Comparison of ENCODE assay signal across 7 mouse cellular contexts in the genomic region with DNA sequence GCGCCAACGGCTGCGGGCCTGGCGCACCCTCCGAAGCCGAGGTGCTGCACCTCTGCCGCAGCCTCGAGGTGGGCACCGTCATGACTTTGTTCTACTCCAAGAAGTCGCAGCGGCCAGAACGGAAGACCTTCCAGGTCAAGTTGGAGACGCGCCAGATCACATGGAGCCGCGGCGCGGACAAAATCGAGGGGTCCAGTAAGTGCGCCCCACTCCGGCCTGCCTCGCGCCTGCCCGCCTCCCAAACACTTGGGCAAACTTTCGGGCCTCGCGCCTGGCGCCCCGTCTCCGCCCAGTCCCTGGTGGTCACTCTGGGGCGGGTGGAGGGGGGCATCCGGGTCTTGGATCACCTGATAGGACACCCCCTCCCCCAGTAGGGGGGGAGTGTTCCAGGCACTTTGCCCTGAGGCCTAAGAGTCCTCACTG. TPM values are rescaled to one million over a fixed set of nuclear protein-coding genes. Genes with fewer than 3 reads are reported as not detected.
DNase-seq lines count a peak whose midpoint lies in the region; ATAC-seq and TF ChIP-seq lines count a peak whose summit lies in the region.

No protein-coding gene starts in this region.

- H3K27me3 ChIP-seq in intestine, embryonic 15.5 days (replicated peaks), result no peaks in the 10 kb centered on the region
- peaks cover 6% of the 10 kb centered on the region; the same call in 1 of the 2 replicates for H3K27me3 ChIP-seq in midbrain, embryonic 10.5 days (ENCODE audit: low read depth, poor library complexity, severe bottlenecking)
- H3K27me3 ChIP-seq in stomach, postnatal 0 days (ENCODE audit: control insufficient read depth, insufficient read depth, low read length), result no peaks in the 10 kb centered on the region

- no peak for TF ChIP-seq EP300 in stomach, postnatal 0 days (optimal IDR thresholded peaks at IDR 0.05)

- peaks cover 46% of the 10 kb centered on the region for H3K4me1 ChIP-seq in intestine, embryonic 15.5 days (replicated peaks)
- H3K4me1 ChIP-seq in midbrain, embryonic 10.5 days, result peaks cover 56% of the 10 kb centered on the region
- H3K4me1 ChIP-seq in stomach, postnatal 0 days (replicated peaks; ENCODE audit: control insufficient read depth, insufficient read depth), result peaks cover 7% of the 10 kb centered on the region; the same call in 1 of the 2 replicates

- under 1% methylated on average over 32 of the region's 32 CpGs for WGBS in intestine, embryonic 15.5 days
- WGBS in midbrain, embryonic 10.5 days, result under 1% methylated on average over 32 of the region's 32 CpGs
- WGBS in stomach, postnatal 0 days, result under 1% methylated on average over 31 of the region's 32 CpGs

- H3K4me2 ChIP-seq in intestine, embryonic 15.5 days (replicated peaks), result peak overlapping the region; percentile 87
- H3K4me2 ChIP-seq in stomach, postnatal 0 days (replicated peaks; ENCODE audit: low read depth), result peak overlapping the region; percentile 92

- intact Hi-C loops in gastrocnemius, postnatal 36 days (cut with DNase I), result no loop called here
- intact Hi-C loops in left cerebral cortex, postnatal 4 days (cut with DNase I), result no loop called here

- peaks cover 8% of the 10 kb centered on the region; the same call in 1 of the 2 replicates for H3K36me3 ChIP-seq in intestine, embryonic 15.5 days
- H3K36me3 ChIP-seq in midbrain, embryonic 10.5 days, result peaks cover 34% of the 10 kb centered on the region
- no peaks in the 10 kb centered on the region for H3K36me3 ChIP-seq in stomach, postnatal 0 days (ENCODE audit: control insufficient read depth, insufficient read depth, low read length)

- ATAC-seq in common myeloid progenitor, adult 5-6 weeks (replicated peaks; ENCODE audit: low read depth, poor library complexity, severe bottlenecking), result peak; percentile 12; the same call in 1 of the 2 replicates
- peak; percentile 40 for ATAC-seq in intestine, embryonic 15.5 days
- peak; percentile 15 for ATAC-seq in stomach, postnatal 0 days (ENCODE audit: low FRiP score, low TSS enrichment)

- H3K27ac ChIP-seq in intestine, embryonic 15.5 days, result peak overlapping the region; percentile 92
- H3K27ac ChIP-seq in midbrain, embryonic 10.5 days (replicated peaks), result peak overlapping the region; percentile 100
- peak overlapping the region; percentile 95 for H3K27ac ChIP-seq in stomach, postnatal 0 days (replicated peaks)

- DNase-seq in adrenal gland, adult 2 months, result peak; percentile 69
- peak; percentile 63 to 73 for DNase-seq in gastrocnemius, postnatal 36 days
- DNase-seq in left cerebral cortex, postnatal 4 days, result peak; percentile 84
- no peak for DNase-seq in midbrain, embryonic 10.5 days (ENCODE audit: low spot score)
- peak; percentile 59 for DNase-seq in stomach, postnatal 0 days (ENCODE audit: low spot score)

- no peaks in the 10 kb centered on the region for H3K9me3 ChIP-seq in intestine, embryonic 15.5 days
- H3K9me3 ChIP-seq in midbrain, embryonic 10.5 days (replicated peaks), result no peaks in the 10 kb centered on the region
- no peaks in the 10 kb centered on the region for H3K9me3 ChIP-seq in stomach, postnatal 0 days (ENCODE audit: control insufficient read depth, low read length)

- peak; percentile 36; the same call in 1 of the 2 replicates for TF ChIP-seq CTCF in stomach, postnatal 0 days (IDR thresholded peaks at IDR 0.05; ENCODE audit: low read depth)

- H3K9ac ChIP-seq in intestine, embryonic 15.5 days, result peak overlapping the region; percentile 97
- peak overlapping the region; percentile 96 for H3K9ac ChIP-seq in stomach, postnatal 0 days (ENCODE audit: low read length)

- peak overlapping the region; percentile 99 for H3K4me3 ChIP-seq in intestine, embryonic 15.5 days (replicated peaks)
- H3K4me3 ChIP-seq in midbrain, embryonic 10.5 days, result peak overlapping the region; percentile 94
- H3K4me3 ChIP-seq in stomach, postnatal 0 days (ENCODE audit: low read depth, low read length), result peak overlapping the region; percentile 92

RNA-seq across cellular contexts. Expression of gene Plcg1, which starts 0.8 kb away (rescaled TPM):
- 10 to 100 TPM; 49.1 to 52.3 TPM for total RNA-seq in adrenal gland, adult 2 months (2021)
- polyA plus RNA-seq in adrenal gland, adult 2 months (2012; rRNA removed), result 28.3 and 61.1 TPM in 2 replicates
- 35.5 and 41.5 TPM in 2 replicates for total RNA-seq in common myeloid progenitor, adult 5-6 weeks (2017)
- total RNA-seq in gastrocnemius, postnatal 36 days (2021), result 10 to 100 TPM; 16.8 to 20.5 TPM
- 29.6 and 29.7 TPM in 2 replicates for polyA plus RNA-seq in intestine, embryonic 15.5 days (2015; fragmentation: Nextera tagmentation; extraction: Ambion mirVana)
- total RNA-seq in left cerebral cortex, postnatal 4 days (2021), result 100 to 1,000 TPM; 176 to 190 TPM
- 57.4 and 68.9 TPM in 2 replicates for polyA plus RNA-seq in midbrain, embryonic 10.5 days (2016; fragmentation: Nextera tagmentation; extraction: Ambion mirVana)
- polyA plus RNA-seq in stomach, postnatal 0 days (2015; fragmentation: Nextera tagmentation; extraction: Ambion mirVana), result 11.4 and 11.5 TPM in 2 replicates
